Mouse (Mus musculus) activated CD4-positive, CD25-positive, alpha-beta regulatory T cell (primary cell): ENCODE results near the gene Amtn. TPM values are rescaled to one million over a fixed set of nuclear protein-coding genes. Genes with fewer than 3 reads are reported as not detected.

ENCODE experiments used
- polyA plus RNA-seq, 2 experiments: library from polyadenylated mRNA; unstranded; fragments of 100-300 nt; shearing (Covaris generic); gene quantifications; one replicate each; pipeline ENCODE4 v1.2.1; 2017

Amtn gene
- not detected for polyA plus RNA-seq

GRCm38 (mm10) chr5:88375808-88376207 is at the start of gene Amtn:
Gene Amtn (plus strand): TSS chr5:88376108.

Other genes starting within 250 kb of the Amtn start
- gene Gm11115, start 222.0 kb upstream of the Amtn start, polyA plus RNA-seq: not detected
- gene Gm7714, start 107.2 kb upstream of the Amtn start, polyA plus RNA-seq: not detected
- under 1 TPM in 1 of 2 experiments, not detected in 1; 0.20 TPM for gene Prol1, start 58.8 kb upstream of the Amtn start, polyA plus RNA-seq
- not detected for gene Ambn, start 79.9 kb downstream of the Amtn start, polyA plus RNA-seq
- gene Enam, start 111.9 kb downstream of the Amtn start, polyA plus RNA-seq: not detected
- 10 to 100 TPM; 13.6 to 21.0 TPM for gene Jchain, start 151.8 kb downstream of the Amtn start, polyA plus RNA-seq
- 10 to 100 TPM; 89.3 to 93.7 TPM for gene Utp3, start 178.4 kb downstream of the Amtn start, polyA plus RNA-seq
- gene Rufy3, start 188.9 kb downstream of the Amtn start, polyA plus RNA-seq: 1 to 10 TPM; 5.7 to 6.7 TPM